Mouse (Mus musculus) hindbrain, embryonic 11.5 days (tissue): ENCODE measurements around the gene Batf2. TPM values are rescaled to one million over a fixed set of nuclear protein-coding genes. Genes with fewer than 3 reads are reported as not detected.

ENCODE experiments used
- ATAC-seq: fragments of 200-750 bp; cut with Nextera tagmentation; 2 replicates; pipeline ENCODE4 v1.8.0; 2017; ENCODE audit warnings: mild to moderate bottlenecking, moderate TSS enrichment, moderate library complexity; ENCODE audit not compliant: low FRiP score
- DNase-seq: peaks from one replicate; pipeline ENCODE4 v3.0.0-alpha.2; 2015; ENCODE audit warnings: low spot score
- H3K27ac ChIP-seq: fragments of 300-500 bp; sonication (generic); 2 replicates; pipeline ENCODE4 v1.5.1; 2014; ENCODE audit warnings: mild to moderate bottlenecking, low read depth, low read length
- H3K27me3 ChIP-seq: fragments of 300-500 bp; sonication (generic); 2 replicates; pipeline ENCODE4 v1.6.1; 2014; ENCODE audit warnings: mild to moderate bottlenecking, low read length, moderate library complexity, mixed read lengths; ENCODE audit not compliant: control insufficient read depth, insufficient read depth
- H3K36me3 ChIP-seq: fragments of 300-500 bp; sonication (generic); 2 replicates; pipeline ENCODE4 v1.6.1; 2014; ENCODE audit warnings: mild to moderate bottlenecking, low read length, moderate library complexity, mixed read lengths; ENCODE audit not compliant: control insufficient read depth, insufficient read depth
- H3K4me1 ChIP-seq: fragments of 300-500 bp; sonication (generic); replicated peaks from 2 replicates; pipeline ENCODE4 v1.6.1; 2014; ENCODE audit warnings: low read length, mixed read lengths; ENCODE audit not compliant: control insufficient read depth, insufficient read depth
- H3K4me2 ChIP-seq: fragments of 300-500 bp; sonication (generic); replicated peaks from 2 replicates; pipeline ENCODE4 v1.6.1; 2014; ENCODE audit warnings: mild to moderate bottlenecking, low read depth, low read length
- H3K4me3 ChIP-seq: fragments of 300-500 bp; sonication (generic); 2 replicates; pipeline ENCODE4 v1.5.1; 2014; ENCODE audit warnings: low read depth, low read length
- H3K9ac ChIP-seq: fragments of 300-500 bp; sonication (generic); 2 replicates; pipeline ENCODE4 v1.6.1; 2014; ENCODE audit warnings: low read depth, low read length
- H3K9me3 ChIP-seq: fragments of 300-500 bp; sonication (generic); 2 replicates; pipeline ENCODE4 v1.6.1; 2016; ENCODE audit warnings: low read length; ENCODE audit not compliant: control insufficient read depth
- WGBS: fragments of 180-500 bp; shearing (Covaris S2); extraction: QIAGEN DNeasy Blood & Tissue Kit; methylation state at CpG from one replicate; pipeline ENCODE4 v1.1.7; 2014; 5-methylcytosine and 5-hydroxymethylcytosine counted together
- polyA plus RNA-seq: library from polyadenylated mRNA; unstranded; fragments of >200 nt; fragmentation: Nextera tagmentation; extraction: Ambion mirVana; gene quantifications from 2 replicates; pipeline ENCODE4 v1.2.1, GENCODE M21; 2014

The Batf2 gene
- polyA plus RNA-seq, 1 experiment from 2014 or later: 0.32 TPM

DNA sequence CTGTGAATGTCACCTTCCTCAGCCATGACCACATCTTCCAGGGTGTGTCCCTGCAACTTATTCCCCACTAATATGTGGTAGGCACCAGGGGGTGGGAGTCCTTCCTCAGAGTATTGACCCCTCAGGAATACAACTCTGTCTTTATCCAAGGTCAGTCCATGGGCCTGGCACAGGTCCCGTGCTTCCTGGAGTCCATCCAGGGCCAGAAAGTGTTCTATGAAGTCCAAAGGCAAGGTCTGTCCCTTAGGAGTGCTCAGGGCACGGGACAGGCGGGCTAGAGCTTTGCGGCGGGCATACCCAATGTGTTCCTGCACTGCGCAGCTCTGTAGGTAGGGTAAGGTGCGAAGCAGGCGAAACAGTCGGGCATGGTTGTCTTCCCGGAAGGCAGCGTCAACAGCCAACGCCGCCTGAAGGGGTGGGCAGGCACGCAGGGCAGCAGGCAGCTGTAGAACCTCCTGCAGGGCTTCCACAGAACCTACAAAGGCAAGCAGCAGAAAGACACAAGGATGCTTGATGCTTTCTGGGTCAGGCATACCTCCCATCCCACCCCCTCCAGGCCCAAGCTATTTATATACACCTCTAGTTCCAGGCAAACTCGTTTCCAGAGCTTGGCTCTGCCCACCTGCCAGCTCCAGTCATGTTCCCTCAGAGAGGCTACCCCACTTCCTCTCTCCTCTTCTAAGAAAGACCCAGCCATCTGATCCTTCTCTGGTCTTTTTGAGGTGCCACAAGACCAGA is 24.5 kb upstream of the Batf2 start:
- peaks cover 11% of the 10 kb centered on the region for H3K4me1 ChIP-seq
- WGBS: 94% methylated on average over 15 of the region's 15 CpGs
- ATAC-seq (no peak), DNase-seq (no peak)
- peaks cover 6% of the 10 kb centered on the region; the same call in 1 of the 2 replicates for H3K36me3 ChIP-seq
- H3K27ac ChIP-seq: no peak overlapping the region
- H3K4me3 ChIP-seq: no peak overlapping the region; the same call in 1 of the 2 replicates
- no peaks in the 10 kb centered on the region for H3K27me3 ChIP-seq
- no peak overlapping the region; the same call in 1 of the 2 replicates for H3K4me2 ChIP-seq
- no peak overlapping the region; the same call in 1 of the 2 replicates for H3K9ac ChIP-seq
- no peaks in the 10 kb centered on the region for H3K9me3 ChIP-seq

DNA sequence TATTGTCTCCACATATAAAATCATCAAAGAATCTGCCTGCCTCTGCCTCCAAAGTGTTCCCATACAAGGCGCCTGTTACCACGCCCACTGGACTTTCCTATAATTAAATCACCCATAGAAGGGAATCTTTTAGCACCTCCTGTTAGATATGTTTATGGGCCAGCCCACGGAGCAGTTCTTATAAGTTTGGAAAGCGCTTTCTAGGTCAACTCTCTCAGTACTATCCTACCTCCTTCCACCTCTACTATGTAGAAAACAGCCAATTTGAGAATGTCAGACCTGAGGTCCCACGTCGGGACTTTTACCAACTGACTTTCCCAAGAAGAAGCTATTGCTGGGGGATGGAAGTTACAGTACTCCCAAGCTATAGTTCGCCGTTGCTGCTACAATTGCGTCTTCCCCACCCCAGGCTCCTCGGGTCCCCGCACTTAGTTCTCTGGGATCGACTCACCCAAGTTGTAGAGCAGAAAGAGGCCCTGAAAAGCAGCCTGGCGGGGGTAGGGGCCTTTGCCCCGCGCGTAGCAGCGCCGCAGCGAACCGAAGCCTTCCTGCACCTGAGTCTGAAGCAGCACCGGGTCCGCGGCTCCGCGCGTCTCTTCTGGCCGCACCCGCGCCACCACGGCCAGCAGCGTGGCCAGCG is 23.3 kb upstream of the Batf2 start:
- DNase-seq: no peak
- Histone ChIP-seq H3K4me3 (peak overlapping the region; percentile 57), H3K9me3 (no peaks in the 10 kb centered on the region), H3K4me1 (peaks cover 11% of the 10 kb centered on the region), H3K9ac (peak overlapping the region; percentile 90), H3K36me3 (peaks cover 6% of the 10 kb centered on the region; the same call in 1 of the 2 replicates), H3K4me2 (peak overlapping the region; percentile 94), H3K27ac (peak overlapping the region; percentile 95), H3K27me3 (no peaks in the 10 kb centered on the region)
- WGBS: 6% methylated on average over 32 of the region's 32 CpGs
- ATAC-seq: no peak; the same call in 1 of the 2 replicates

DNA sequence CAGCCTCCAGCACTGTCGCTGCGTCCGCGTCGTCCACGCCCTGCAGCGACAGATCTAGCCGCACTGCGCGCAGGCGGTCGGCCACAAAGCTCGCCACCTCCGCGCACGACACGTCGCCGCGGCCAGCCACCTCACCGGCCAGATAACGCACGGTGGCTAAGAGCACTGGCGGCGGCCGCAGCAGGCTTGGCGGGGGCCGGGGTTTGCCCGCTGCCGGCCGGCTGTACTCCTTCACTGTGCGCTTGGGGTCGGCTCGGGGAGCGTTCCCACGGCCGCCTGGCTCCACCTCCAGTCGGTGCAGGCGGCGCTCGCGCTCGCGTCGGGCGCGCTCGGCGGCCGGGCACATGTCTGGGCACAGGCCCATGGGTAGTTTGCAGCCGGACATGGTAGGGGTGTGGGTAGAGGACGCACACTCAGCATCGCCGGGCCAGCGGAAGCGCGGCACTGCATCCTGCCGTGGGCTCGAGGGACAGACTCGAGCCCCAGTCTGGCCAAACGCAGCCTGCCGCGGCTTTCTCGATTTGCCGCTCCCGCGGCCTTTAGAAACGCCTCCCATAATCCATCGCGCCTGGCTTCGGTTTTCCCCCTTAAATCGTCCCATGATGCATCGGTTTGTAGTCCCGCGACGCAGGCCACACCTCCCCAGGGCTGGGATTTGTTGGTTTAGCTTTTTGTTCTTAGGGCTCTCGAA is 22.7 kb upstream of the Batf2 start, which contains the start of gene Sac3d1:
Gene Sac3d1, minus strand, starts transcription at position 665 of the 691 bp plus-strand sequence.
- H3K4me2 ChIP-seq: peak within 1 kb of the TSS; percentile 94
- H3K9me3 ChIP-seq: no peaks in the 10 kb centered on the region
- peak within 1 kb of the TSS; percentile 57 for H3K4me3 ChIP-seq
- ATAC-seq (peak; percentile 88), DNase-seq (peak; percentile 94)
- peaks cover 6% of the 10 kb centered on the region; the same call in 1 of the 2 replicates for H3K36me3 ChIP-seq
- H3K27ac ChIP-seq: peak within 1 kb of the TSS; percentile 95
- peak within 1 kb of the TSS; percentile 90 for H3K9ac ChIP-seq
- WGBS: under 1% methylated on average over 70 of the region's 77 CpGs
- no peaks in the 10 kb centered on the region for H3K27me3 ChIP-seq
- H3K4me1 ChIP-seq: peaks cover 11% of the 10 kb centered on the region

DNA sequence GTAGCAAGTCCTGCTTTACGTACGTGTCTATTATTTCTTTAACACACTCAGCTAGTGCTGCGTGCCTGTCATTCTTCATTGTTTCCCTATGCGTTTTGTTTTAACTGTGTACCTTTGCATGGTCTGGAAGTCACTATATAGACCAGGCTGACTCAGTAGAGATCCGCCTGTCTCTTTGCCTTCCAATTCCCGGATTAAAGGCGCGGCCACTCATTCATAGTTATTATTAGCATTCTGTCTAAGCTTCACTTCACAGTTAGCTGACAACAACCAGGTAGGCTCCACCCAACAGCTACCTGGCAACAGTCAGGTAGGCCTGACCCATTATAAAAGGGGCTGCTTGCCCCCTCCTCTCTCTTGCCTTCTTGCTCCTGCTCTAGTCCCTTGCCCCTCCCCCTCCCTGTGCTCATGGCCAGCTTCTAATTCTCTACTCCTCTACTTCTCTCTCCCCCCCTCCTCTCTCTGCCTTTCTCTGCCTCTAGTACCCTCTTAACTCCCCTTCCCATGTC is 22.1 kb upstream of the Batf2 start:
- Histone ChIP-seq H3K9me3 (no peaks in the 10 kb centered on the region), H3K27me3 (no peaks in the 10 kb centered on the region), H3K4me2 (peak overlapping the region; percentile 94), H3K4me3 (peak overlapping the region; percentile 57), H3K36me3 (peaks cover 6% of the 10 kb centered on the region; the same call in 1 of the 2 replicates), H3K9ac (peak overlapping the region; percentile 90), H3K27ac (peak overlapping the region; percentile 95), H3K4me1 (peaks cover 11% of the 10 kb centered on the region)
- ATAC-seq (peak; percentile 70), DNase-seq (no peak)
- WGBS: 2% methylated on average over 8 of the region's 8 CpGs

DNA sequence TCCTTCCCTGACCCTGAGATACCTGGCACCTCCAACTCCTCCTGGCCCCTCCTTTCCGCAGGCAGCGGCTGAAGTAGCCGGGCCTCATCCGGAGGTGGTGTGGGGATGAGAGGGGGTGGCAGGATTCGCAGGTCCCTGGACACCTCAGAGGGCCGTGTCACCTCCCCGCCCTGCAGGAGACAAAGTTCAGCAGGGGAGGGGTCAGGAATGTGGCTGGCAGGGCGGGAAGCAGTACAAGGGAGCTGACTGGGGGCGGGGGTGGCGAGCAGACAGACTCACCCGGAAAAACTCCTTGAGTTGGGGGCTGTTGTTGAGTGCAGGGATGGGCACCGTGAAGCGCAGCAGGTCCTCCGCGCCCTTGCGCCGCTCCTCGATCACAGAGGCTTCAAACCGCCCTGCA is 19.0 kb upstream of the Batf2 start:
- ATAC-seq: no peak
- no peaks in the 10 kb centered on the region; the same call in 1 of the 2 replicates for H3K36me3 ChIP-seq
- no peak overlapping the region for H3K9ac ChIP-seq
- DNase-seq: no peak
- WGBS: 37% methylated on average over 19 of the region's 19 CpGs
- peaks cover 9% of the 10 kb centered on the region for H3K4me1 ChIP-seq
- H3K27me3 ChIP-seq: no peaks in the 10 kb centered on the region
- no peak overlapping the region for H3K4me3 ChIP-seq
- no peaks in the 10 kb centered on the region for H3K9me3 ChIP-seq
- H3K27ac ChIP-seq: no peak overlapping the region
- H3K4me2 ChIP-seq: no peak overlapping the region

DNA sequence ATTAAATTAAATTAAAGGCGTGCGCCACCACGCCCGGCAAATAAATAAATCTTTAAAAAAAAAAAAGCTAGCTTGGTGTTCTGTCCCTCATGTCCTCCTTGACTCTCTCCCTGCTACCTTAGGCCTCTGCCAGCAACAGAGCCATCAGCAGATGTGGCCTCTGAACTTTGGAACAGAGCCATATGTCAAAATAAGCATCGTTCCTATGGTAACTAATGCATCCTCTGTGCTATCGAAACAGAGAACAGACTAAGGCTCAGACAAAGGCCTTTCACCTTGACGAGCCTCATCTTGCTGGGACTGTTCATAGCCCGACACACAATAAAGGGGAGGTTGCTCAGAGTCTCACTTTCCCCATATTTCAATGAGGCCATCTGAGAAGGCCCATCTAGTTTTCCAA is 17.5 kb upstream of the Batf2 start:
- Histone ChIP-seq H3K9me3 (no peaks in the 10 kb centered on the region), H3K9ac (no peak overlapping the region), H3K27me3 (no peaks in the 10 kb centered on the region), H3K4me1 (peaks cover 4% of the 10 kb centered on the region; the same call in 1 of the 2 replicates), H3K27ac (peak overlapping the region; percentile 36; the same call in 1 of the 2 replicates), H3K36me3 (no peaks in the 10 kb centered on the region), H3K4me2 (no peak overlapping the region), H3K4me3 (no peak overlapping the region)
- ATAC-seq (no peak), DNase-seq (peak; percentile 36)
- 68% methylated on average over 8 of the region's 8 CpGs for WGBS

DNA sequence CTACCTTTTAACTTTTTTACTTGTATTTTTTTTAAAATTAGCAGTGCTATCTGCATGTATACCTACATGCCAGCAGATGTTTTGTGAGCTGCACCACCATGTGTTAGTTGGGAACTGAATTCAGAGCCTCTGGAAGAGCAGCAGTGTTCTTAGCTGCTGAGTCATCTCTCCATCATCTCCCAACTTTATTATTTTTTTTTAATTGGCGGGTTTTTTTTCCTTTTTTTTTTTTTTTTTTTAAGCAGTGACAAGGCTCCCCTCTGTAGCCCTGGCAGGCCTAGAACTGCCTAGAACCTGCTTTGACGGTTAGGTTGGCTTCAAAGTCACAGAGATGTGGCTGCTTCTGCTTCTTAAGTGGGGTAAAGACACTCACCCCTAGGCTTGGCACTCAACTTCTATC is 15.9 kb upstream of the Batf2 start:
- Histone ChIP-seq H3K4me1 (no peaks in the 10 kb centered on the region), H3K27me3 (no peaks in the 10 kb centered on the region), H3K27ac (no peak overlapping the region), H3K9ac (no peak overlapping the region), H3K36me3 (no peaks in the 10 kb centered on the region), H3K4me2 (no peak overlapping the region), H3K9me3 (no peaks in the 10 kb centered on the region), H3K4me3 (no peak overlapping the region)
- DNase-seq (no peak), ATAC-seq (no peak)
- WGBS: 84% methylated on average over 2 of the region's 2 CpGs

DNA sequence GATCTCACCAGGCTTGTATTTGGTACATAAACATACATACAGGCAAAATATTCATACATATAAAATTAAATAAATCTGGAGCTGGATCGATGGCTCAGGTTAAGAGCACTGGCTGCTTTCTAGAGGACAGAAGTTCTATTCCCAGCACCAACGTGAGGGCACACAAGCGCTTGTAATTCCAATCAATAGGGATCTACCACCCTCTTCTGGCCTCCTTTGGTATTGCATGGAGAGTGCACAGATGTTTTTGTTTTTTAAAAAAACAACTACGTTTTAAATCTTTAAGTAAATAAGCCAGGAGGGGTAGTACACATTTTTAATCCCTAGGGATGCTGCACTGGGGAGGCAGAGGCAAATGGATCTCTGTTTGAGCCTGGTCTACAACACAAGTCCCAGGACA is 14.5 kb upstream of the Batf2 start:
- Histone ChIP-seq H3K4me3 (no peak overlapping the region), H3K4me1 (no peaks in the 10 kb centered on the region), H3K27me3 (no peaks in the 10 kb centered on the region), H3K9me3 (no peaks in the 10 kb centered on the region), H3K27ac (no peak overlapping the region), H3K9ac (no peak overlapping the region), H3K4me2 (no peak overlapping the region), H3K36me3 (no peaks in the 10 kb centered on the region)
- DNase-seq (peak; percentile 72), ATAC-seq (no peak)
- 25% methylated on average over 4 of the region's 4 CpGs for WGBS
